Mouse (Mus musculus) kidney, embryonic 16.5 days (tissue): ENCODE measurements around the gene Eprs. TPM values are rescaled to one million over a fixed set of nuclear protein-coding genes. Genes with fewer than 3 reads are reported as not detected.

Source experiments
- ATAC-seq: fragments of 200-750 bp; cut with Nextera tagmentation; 2 replicates; pipeline ENCODE4 v1.8.0; 2017; ENCODE audit warnings: moderate TSS enrichment; ENCODE audit not compliant: low FRiP score, low TSS enrichment
- H3K27ac ChIP-seq: fragments of 300-500 bp; sonication (generic); 2 replicates; pipeline ENCODE4 v1.5.1; 2014; ENCODE audit warnings: low read length
- H3K27me3 ChIP-seq: fragments of 300-500 bp; sonication (generic); 2 replicates; pipeline ENCODE4 v1.6.1; 2014; ENCODE audit warnings: low read length, control low read depth, mixed read lengths; ENCODE audit not compliant: insufficient read depth
- H3K36me3 ChIP-seq: fragments of 300-500 bp; sonication (generic); 2 replicates; pipeline ENCODE4 v1.6.1; 2014; ENCODE audit warnings: low read length, control low read depth, mixed read lengths; ENCODE audit not compliant: insufficient read depth
- H3K4me1 ChIP-seq: fragments of 300-500 bp; sonication (generic); 2 replicates; pipeline ENCODE4 v1.6.1; 2014; ENCODE audit warnings: low read length, control low read depth, mixed read lengths; ENCODE audit not compliant: insufficient read depth
- H3K4me2 ChIP-seq: fragments of 300-500 bp; sonication (generic); replicated peaks from 2 replicates; pipeline ENCODE4 v1.6.1; 2014; ENCODE audit warnings: low read depth, low read length
- H3K4me3 ChIP-seq: fragments of 300-500 bp; sonication (generic); 2 replicates; pipeline ENCODE4 v1.5.1; 2014; ENCODE audit warnings: mild to moderate bottlenecking, low read length
- H3K9ac ChIP-seq: fragments of 300-500 bp; sonication (generic); replicated peaks from 2 replicates; pipeline ENCODE4 v1.6.1; 2014; ENCODE audit warnings: low read length
- H3K9me3 ChIP-seq: fragments of 300-500 bp; sonication (generic); 2 replicates; pipeline ENCODE4 v1.6.1; 2016; ENCODE audit warnings: low read length, control low read depth
- WGBS: fragments of 180-500 bp; shearing (Covaris S2); extraction: QIAGEN DNeasy Blood & Tissue Kit; methylation state at CpG from one replicate; pipeline ENCODE4 v1.1.7; 2014; 5-methylcytosine and 5-hydroxymethylcytosine counted together
- polyA plus RNA-seq: library from polyadenylated mRNA; unstranded; fragments of >200 nt; fragmentation: Nextera tagmentation; extraction: Ambion mirVana; gene quantifications from 2 replicates; pipeline ENCODE4 v1.2.1, GENCODE M21; 2015

Eprs gene
- polyA plus RNA-seq, 1 experiment from 2014 or later: 137 TPM

- Histone ChIP-seq H3K36me3 (peaks cover 27% of the 10 kb centered on the region), H3K9ac (no peak overlapping the region), H3K27me3 (no peaks in the 10 kb centered on the region), H3K4me2 (no peak overlapping the region), H3K9me3 (no peaks in the 10 kb centered on the region), H3K27ac (no peak overlapping the region), H3K4me3 (no peak overlapping the region), H3K4me1 (no peaks in the 10 kb centered on the region)
- no peak for ATAC-seq
- WGBS: 75% methylated on average over 13 of the region's 13 CpGs
Observed at GRCm38 (mm10) chr1:185431998-185432317, 69.1 kb downstream of the Eprs start.

- Histone ChIP-seq H3K4me3 (no peak overlapping the region), H3K4me2 (no peak overlapping the region), H3K9ac (no peak overlapping the region), H3K27me3 (no peaks in the 10 kb centered on the region), H3K36me3 (peaks cover 18% of the 10 kb centered on the region), H3K27ac (no peak overlapping the region), H3K9me3 (no peaks in the 10 kb centered on the region), H3K4me1 (no peaks in the 10 kb centered on the region)
- no peak for ATAC-seq
- WGBS: 56% methylated on average over 6 of the region's 6 CpGs
Observed at GRCm38 (mm10) chr1:185433112-185433511, 70.3 kb downstream of the Eprs start.

DNA sequence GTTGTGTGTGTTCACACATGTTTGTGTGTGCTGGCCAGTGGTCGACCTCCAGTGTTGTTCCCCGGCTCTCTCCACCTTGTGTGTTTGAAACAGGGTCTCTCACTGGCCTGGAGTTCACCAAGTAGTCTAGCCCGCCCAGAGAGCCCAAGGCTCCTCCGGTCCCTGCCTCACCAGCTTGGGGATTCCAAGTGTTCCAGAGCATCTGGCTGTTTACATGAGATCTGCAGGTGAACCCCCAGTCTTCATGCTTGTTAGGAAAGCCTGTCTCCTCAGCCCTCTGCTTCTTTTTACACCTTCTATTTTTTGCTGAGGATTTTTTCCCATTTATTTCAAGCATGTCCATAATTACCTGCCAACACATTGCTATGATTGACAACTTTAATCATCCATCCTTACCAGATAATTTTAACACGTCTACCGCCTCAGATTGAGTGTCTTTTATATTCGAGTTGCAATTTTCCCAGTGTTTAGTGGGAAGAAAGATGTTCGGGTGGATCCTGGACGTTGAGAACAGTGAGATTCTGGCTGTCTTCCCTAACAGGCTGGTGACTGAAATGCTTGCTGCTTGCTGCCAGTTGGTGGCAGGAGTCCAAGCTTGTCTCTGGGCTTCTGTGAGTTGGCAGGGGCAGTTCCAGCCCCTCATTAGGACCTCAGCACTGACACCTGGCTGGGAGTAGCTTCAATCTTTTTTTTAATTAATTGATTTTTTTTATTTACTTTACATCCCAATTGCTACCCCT, 76.2 kb downstream of the Eprs start:
- no peak for ATAC-seq
- Histone ChIP-seq H3K27ac (no peak overlapping the region), H3K4me2 (no peak overlapping the region), H3K4me1 (no peaks in the 10 kb centered on the region), H3K4me3 (no peak overlapping the region), H3K9me3 (no peaks in the 10 kb centered on the region), H3K36me3 (no peaks in the 10 kb centered on the region), H3K27me3 (no peaks in the 10 kb centered on the region), H3K9ac (no peak overlapping the region)
- WGBS: 71% methylated on average over 9 of the region's 9 CpGs

DNA sequence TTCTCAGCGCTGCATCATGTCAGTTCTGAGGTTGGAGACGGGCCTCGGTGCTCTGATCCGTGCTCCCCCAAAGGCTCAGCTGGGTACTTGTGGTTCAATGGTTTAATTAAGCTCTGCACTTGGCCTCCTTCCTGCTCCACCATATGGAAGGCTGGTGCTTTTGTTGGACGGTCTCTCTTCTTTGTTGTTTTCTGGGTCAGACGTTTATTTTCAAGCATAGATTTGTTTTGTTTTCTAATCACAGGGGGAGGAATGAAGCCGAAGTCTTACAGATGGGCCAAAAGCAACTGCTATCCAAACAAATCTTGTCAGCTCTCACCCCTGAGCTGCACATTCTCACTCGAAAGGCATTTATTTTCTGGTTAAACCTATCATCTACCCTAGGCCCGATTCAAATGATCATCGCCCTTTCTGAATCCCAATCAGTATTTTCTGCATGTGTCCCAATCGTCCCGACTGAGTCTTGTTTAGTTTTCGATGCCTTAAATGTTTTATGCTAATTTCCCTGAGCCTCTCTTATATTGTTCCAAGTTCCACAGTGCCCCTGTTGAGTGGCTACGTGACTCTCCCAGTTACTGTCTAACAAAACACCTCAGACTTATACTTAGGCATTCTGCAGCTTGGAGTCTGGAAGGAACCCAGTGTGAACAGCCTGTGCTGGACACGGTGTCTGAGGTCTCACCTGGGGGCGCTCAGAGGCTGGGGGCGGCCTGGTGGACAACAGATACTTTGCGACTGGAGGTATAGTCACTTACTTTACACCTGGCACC, 79.0 kb downstream of the Eprs start:
- Histone ChIP-seq H3K4me2 (no peak overlapping the region), H3K4me1 (no peaks in the 10 kb centered on the region), H3K9me3 (no peaks in the 10 kb centered on the region), H3K4me3 (no peak overlapping the region), H3K36me3 (no peaks in the 10 kb centered on the region), H3K27me3 (no peaks in the 10 kb centered on the region), H3K27ac (no peak overlapping the region), H3K9ac (no peak overlapping the region)
- WGBS: 55% methylated on average over 18 of the region's 18 CpGs
- ATAC-seq: no peak

DNA sequence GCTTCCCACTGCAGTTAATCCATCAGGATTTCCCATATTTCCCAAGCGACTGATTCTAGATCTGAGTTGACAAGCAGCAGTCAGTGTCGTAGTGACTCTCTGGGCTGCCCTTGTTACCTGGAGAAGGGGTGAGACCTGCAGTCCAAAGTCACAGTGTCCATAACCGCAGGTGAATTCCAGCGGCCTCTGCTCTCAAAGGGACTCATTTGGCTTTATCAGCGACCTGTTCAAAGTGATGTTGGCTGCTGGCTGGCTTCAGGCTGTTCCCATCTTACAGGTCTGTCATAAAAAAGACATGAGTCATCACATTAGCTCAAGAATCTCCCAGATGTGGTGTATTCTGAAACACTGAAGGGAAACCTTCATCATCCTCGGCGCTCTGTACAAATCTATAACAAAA, 86.1 kb downstream of the Eprs start:
- Histone ChIP-seq H3K36me3 (no peaks in the 10 kb centered on the region), H3K4me2 (no peak overlapping the region), H3K27ac (no peak overlapping the region), H3K9ac (no peak overlapping the region), H3K9me3 (no peaks in the 10 kb centered on the region), H3K27me3 (peaks cover 7% of the 10 kb centered on the region), H3K4me3 (no peak overlapping the region), H3K4me1 (no peaks in the 10 kb centered on the region)
- no peak for ATAC-seq
- 86% methylated on average over 7 of the region's 7 CpGs for WGBS

- no peaks in the 10 kb centered on the region for H3K9me3 ChIP-seq
- H3K27me3 ChIP-seq: peaks cover 15% of the 10 kb centered on the region
- 69% methylated on average over 2 of the region's 2 CpGs for WGBS
- no peak overlapping the region for H3K9ac ChIP-seq
- no peak for ATAC-seq
- H3K4me3 ChIP-seq: no peak overlapping the region
- 0 out of 2 replicates have a peak, but pooled peaks cover 4% of the 10 kb centered on the region for H3K4me1 ChIP-seq
- no peak overlapping the region for H3K27ac ChIP-seq
- H3K36me3 ChIP-seq: no peaks in the 10 kb centered on the region
- H3K4me2 ChIP-seq: no peak overlapping the region
Observed at GRCm38 (mm10) chr1:185449727-185450126, 86.9 kb downstream of the Eprs start.

DNA sequence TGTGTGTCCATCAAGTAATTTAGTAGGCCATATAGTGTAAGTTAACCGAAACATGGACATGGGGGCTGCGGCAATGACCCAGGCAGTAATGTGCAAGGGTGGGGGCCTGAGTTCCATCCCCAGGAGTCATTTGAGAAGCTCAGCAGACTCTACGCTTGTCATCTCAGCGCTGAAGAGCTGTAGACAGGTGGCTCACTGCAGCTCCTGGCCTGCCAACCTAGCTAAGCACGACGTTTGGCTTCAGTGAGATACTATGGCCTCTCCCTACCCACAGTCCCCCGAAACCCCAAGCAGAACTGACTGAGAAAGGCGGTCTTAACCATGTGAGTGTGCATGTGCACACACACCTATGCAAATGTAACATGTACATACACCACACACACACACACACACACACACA, 88.2 kb downstream of the Eprs start:
- Histone ChIP-seq H3K9ac (no peak overlapping the region), H3K27ac (no peak overlapping the region), H3K36me3 (no peaks in the 10 kb centered on the region), H3K4me1 (peaks cover 10% of the 10 kb centered on the region), H3K9me3 (no peaks in the 10 kb centered on the region), H3K27me3 (peaks cover 29% of the 10 kb centered on the region), H3K4me2 (no peak overlapping the region), H3K4me3 (no peak overlapping the region)
- ATAC-seq: no peak
- WGBS: 61% methylated on average over 8 of the region's 8 CpGs

- Histone ChIP-seq H3K27ac (no peak overlapping the region), H3K4me1 (peaks cover 10% of the 10 kb centered on the region), H3K4me3 (no peak overlapping the region), H3K36me3 (no peaks in the 10 kb centered on the region), H3K9ac (no peak overlapping the region), H3K9me3 (no peaks in the 10 kb centered on the region), H3K27me3 (peaks cover 33% of the 10 kb centered on the region), H3K4me2 (no peak overlapping the region)
- ATAC-seq: no peak
- 86% methylated on average over 3 of the region's 3 CpGs for WGBS
Observed at GRCm38 (mm10) chr1:185451495-185451894, 88.7 kb downstream of the Eprs start.

DNA sequence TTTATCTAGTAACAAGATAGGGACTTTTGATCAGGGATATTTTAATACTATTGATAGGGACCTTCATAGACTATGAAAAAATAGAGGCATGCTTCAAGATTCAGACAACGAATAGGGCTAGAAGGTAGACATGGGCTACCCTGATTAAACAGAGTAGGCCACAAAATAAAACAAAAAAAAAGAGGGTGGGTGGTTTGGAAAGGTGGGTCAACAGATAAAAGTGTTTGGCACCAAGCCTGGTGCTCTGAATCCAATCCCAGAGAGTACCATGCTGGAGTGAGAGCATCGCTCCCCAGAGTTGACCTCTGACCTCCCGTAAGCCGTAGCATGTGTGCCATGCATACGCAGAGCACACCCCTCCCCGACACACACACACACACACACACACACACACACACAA, 89.6 kb downstream of the Eprs start:
- 91% methylated on average over 6 of the region's 6 CpGs for WGBS
- Histone ChIP-seq H3K4me2 (no peak overlapping the region), H3K27me3 (peaks cover 36% of the 10 kb centered on the region), H3K4me1 (peaks cover 10% of the 10 kb centered on the region), H3K9me3 (no peaks in the 10 kb centered on the region), H3K4me3 (no peak overlapping the region), H3K36me3 (no peaks in the 10 kb centered on the region), H3K27ac (no peak overlapping the region), H3K9ac (no peak overlapping the region)
- ATAC-seq: no peak

- Histone ChIP-seq H3K36me3 (no peaks in the 10 kb centered on the region), H3K9me3 (no peaks in the 10 kb centered on the region), H3K4me1 (peaks cover 10% of the 10 kb centered on the region), H3K27me3 (peaks cover 36% of the 10 kb centered on the region), H3K4me3 (peak overlapping the region; percentile 55; the same call in 1 of the 2 replicates), H3K9ac (no peak overlapping the region), H3K4me2 (peak overlapping the region; percentile 97), H3K27ac (no peak overlapping the region)
- no peak for ATAC-seq
- WGBS: 48% methylated on average over 4 of the region's 4 CpGs
Observed at GRCm38 (mm10) chr1:185454144-185454543, 91.3 kb downstream of the Eprs start.
